23 mouse cellular contexts compared by ENCODE assay signal in genomic region chr1:94011643-94012042, GRCm38 (mm10). TPM values are rescaled to one million over a fixed set of nuclear protein-coding genes. Genes with fewer than 3 reads are reported as not detected.
A peak's percentile ranks its signal among the peaks of the same experiment; 100 is the strongest.
DNase-seq lines count a peak whose midpoint lies in the region; ATAC-seq and TF ChIP-seq lines count a peak whose summit lies in the region.
"Had no signal": no experiment of that assay in that cellular context is flagged by ENCODE, and none has a peak within 500 bp of the region (broad histone marks: within the 10 kb centered on the region; RNA-seq: fewer than 3 reads in every experiment).

No protein-coding gene starts in this region.

- no peak overlapping the region for H3K27ac ChIP-seq in liver, adult 2 months (replicated peaks; ENCODE audit: insufficient read depth, low read depth, low read length)
- no peak overlapping the region for H3K27ac ChIP-seq in liver, embryonic 11.5 days (ENCODE audit: low read depth, low read length)
- H3K27ac ChIP-seq: hindbrain, embryonic 15.5 days; limb, embryonic 15.5 days; neural tube, embryonic 12.5 days had no signal

- WGBS in liver, adult 2 months: 42% methylated on average over 3 of the region's 3 CpGs
- 48% methylated on average over 3 of the region's 3 CpGs for WGBS in liver, embryonic 11.5 days

- H3K4me2 ChIP-seq in liver, embryonic 11.5 days: no peak overlapping the region
- H3K4me2 ChIP-seq: hindbrain, embryonic 15.5 days; limb, embryonic 15.5 days; neural tube, embryonic 12.5 days had no signal

- no peaks in the 10 kb centered on the region for H3K4me1 ChIP-seq in liver, adult 2 months (ENCODE audit: control insufficient read depth, insufficient read depth, low read length)
- no peaks in the 10 kb centered on the region for H3K4me1 ChIP-seq in liver, embryonic 11.5 days (replicated peaks; ENCODE audit: control insufficient read depth, insufficient read depth, low read length)
- H3K4me1 ChIP-seq: hindbrain, embryonic 15.5 days; limb, embryonic 15.5 days; neural tube, embryonic 12.5 days had no signal

- no peaks in the 10 kb centered on the region for H3K27me3 ChIP-seq in liver, adult 2 months (ENCODE audit: control insufficient read depth, insufficient read depth, low read length)
- H3K27me3 ChIP-seq in liver, embryonic 11.5 days (replicated peaks; ENCODE audit: control insufficient read depth, insufficient read depth, low read length): no peaks in the 10 kb centered on the region
- H3K27me3 ChIP-seq: hindbrain, embryonic 15.5 days; limb, embryonic 15.5 days; neural tube, embryonic 12.5 days had no signal

- DNase-seq in adrenal gland, postnatal 14 days: peak; percentile 10
- DNase-seq in adrenal gland, postnatal 36 days: no peak
- peak; percentile 1 for DNase-seq in liver, adult 2 months (ENCODE audit: extremely low read depth, low read depth, low spot score)
- DNase-seq in liver, embryonic 11.5 days (ENCODE audit: low spot score): no peak
- DNase-seq in 3T3-L1 (ENCODE audit: low read depth, low spot score): peak; percentile 43
- DNase-seq in NIH3T3 (ENCODE audit: low read depth): peak; percentile 25
- no peak for DNase-seq in embryo, embryonic 11 days
- no peak for DNase-seq in adrenal gland, postnatal 4 days (ENCODE audit: low spot score in 2 of 2)
- DNase-seq: cerebellum, adult 9-10 months; gastrocnemius, postnatal 25 days; heart, postnatal 14 days; kidney, adult 18-20 months; kidney, postnatal 36 days; lung, postnatal 14 days had no signal

- no peak overlapping the region for H3K4me3 ChIP-seq in liver, adult 2 months (ENCODE audit: insufficient read depth, low read depth, low read length)
- H3K4me3 ChIP-seq in liver, embryonic 11.5 days (ENCODE audit: low read depth, low read length): no peak overlapping the region
- H3K4me3 ChIP-seq: hindbrain, embryonic 15.5 days; limb, embryonic 15.5 days; neural tube, embryonic 12.5 days had no signal

- H3K9ac ChIP-seq in liver, adult 2 months (ENCODE audit: low read depth, low read length): no peak overlapping the region
- H3K9ac ChIP-seq in liver, embryonic 11.5 days (ENCODE audit: low read depth, low read length): no peak overlapping the region
- H3K9ac ChIP-seq: hindbrain, embryonic 15.5 days; limb, embryonic 15.5 days; neural tube, embryonic 12.5 days had no signal

- no peaks in the 10 kb centered on the region for H3K79me2 ChIP-seq in liver, adult 2 months (ENCODE audit: control insufficient read depth, insufficient read depth, low read length)

- no peak for TF ChIP-seq POLR2A in liver, adult 2 months (IDR thresholded peaks at IDR 0.05; ENCODE audit: extremely low read depth, insufficient read depth, low read length)

- H3K9me3 ChIP-seq in liver, embryonic 11.5 days (ENCODE audit: control insufficient read depth, low read length): no peaks in the 10 kb centered on the region
- H3K9me3 ChIP-seq: hindbrain, embryonic 15.5 days; limb, embryonic 15.5 days; neural tube, embryonic 12.5 days had no signal

- no peak for ATAC-seq in liver, embryonic 11.5 days (replicated peaks; ENCODE audit: low FRiP score)

- no peak for TF ChIP-seq CTCF in liver, adult 2 months (IDR thresholded peaks at IDR 0.05; ENCODE audit: low read depth, low read length)

- no peaks in the 10 kb centered on the region for H3K36me3 ChIP-seq in liver, adult 2 months (ENCODE audit: control insufficient read depth, insufficient read depth, low read length)
- H3K36me3 ChIP-seq in liver, embryonic 11.5 days (ENCODE audit: control insufficient read depth, insufficient read depth, low read length): no peaks in the 10 kb centered on the region
- H3K36me3 ChIP-seq: hindbrain, embryonic 15.5 days; limb, embryonic 15.5 days; neural tube, embryonic 12.5 days had no signal

RNA-seq across cellular contexts. Expression of gene Neu4, which starts 8.6 kb away (rescaled TPM):
- total RNA-seq in adrenal gland, postnatal 14 days (2021): not detected in 2 replicates
- total RNA-seq in adrenal gland, postnatal 36 days (2021): not detected
- total RNA-seq in liver, adult 2 months (2014; rRNA removed): not detected in 2 replicates
- polyA plus RNA-seq in liver, adult 2 months (2012; rRNA removed): not detected in 2 replicates
- not detected in 2 replicates for polyA plus RNA-seq in liver, embryonic 11.5 days (2014; fragmentation: Nextera tagmentation; extraction: Ambion mirVana)
- total RNA-seq in adrenal gland, postnatal 4 days (2021): not detected
- total RNA-seq: ES-E14; gastrocnemius, postnatal 25 days; heart, postnatal 14 days; megakaryocyte-erythroid progenitor cell, adult 5-6 weeks had no signal
- polyA plus RNA-seq: embryonic facial prominence, embryonic 14.5 days; hindbrain, embryonic 15.5 days; limb, embryonic 15.5 days; neural tube, embryonic 12.5 days; stomach, embryonic 16.5 days had no signal

RNA-seq across cellular contexts. Expression of gene Gal3st2c, which starts 21.3 kb away (rescaled TPM):
- total RNA-seq in adrenal gland, postnatal 14 days (2021): 0.11 and 0.19 TPM in 2 replicates
- under 1 TPM; 0.07 to 0.20 TPM for total RNA-seq in adrenal gland, postnatal 36 days (2021)
- total RNA-seq in liver, adult 2 months (2014; rRNA removed): not detected in 2 replicates
- not detected in 2 replicates for polyA plus RNA-seq in liver, adult 2 months (2012; rRNA removed)
- polyA plus RNA-seq in liver, embryonic 11.5 days (2014; fragmentation: Nextera tagmentation; extraction: Ambion mirVana): not detected in 2 replicates
- total RNA-seq in adrenal gland, postnatal 4 days (2021): under 1 TPM; 0.08 to 0.11 TPM
- total RNA-seq: megakaryocyte-erythroid progenitor cell, adult 5-6 weeks had no signal
- polyA plus RNA-seq: embryonic facial prominence, embryonic 14.5 days; hindbrain, embryonic 15.5 days; limb, embryonic 15.5 days; neural tube, embryonic 12.5 days; stomach, embryonic 16.5 days had no signal

RNA-seq across cellular contexts. Expression of gene Pdcd1, which starts 40.7 kb away (rescaled TPM):
- total RNA-seq in adrenal gland, postnatal 14 days (2021): 0.30 TPM in 1 of 2 replicates, not detected in the other
- under 1 TPM in 1 of 2 experiments, not detected in 1; 0.20 TPM for total RNA-seq in adrenal gland, postnatal 36 days (2021)
- total RNA-seq in liver, adult 2 months (2014; rRNA removed): 0.09 TPM in 1 of 2 replicates, not detected in the other
- polyA plus RNA-seq in liver, adult 2 months (2012; rRNA removed): not detected in 2 replicates
- polyA plus RNA-seq in liver, embryonic 11.5 days (2014; fragmentation: Nextera tagmentation; extraction: Ambion mirVana): not detected in 2 replicates
- not detected for total RNA-seq in adrenal gland, postnatal 4 days (2021)
- total RNA-seq: layer of hippocampus, postnatal 14 days; left cerebral cortex, postnatal 14 days had no signal
- polyA plus RNA-seq: neural tube, embryonic 12.5 days had no signal

Comparison
In these comparisons a context has a peak if more than half of its experiments do, and no peak if none do; other contexts are left out.
1. DNase-seq: peak in adrenal gland, postnatal 14 days (single experiment), liver, adult 2 months (single experiment), 3T3-L1 (single experiment) and NIH3T3 (single experiment); none in adrenal gland, postnatal 36 days (0 of 2), liver, embryonic 11.5 days (single experiment), embryo, embryonic 11 days (single experiment) and adrenal gland, postnatal 4 days (0 of 2).